Mouse (Mus musculus): Measurements from ENCODE around the gene Apln. TPM values are rescaled to one million over a fixed set of nuclear protein-coding genes. Genes with fewer than 3 reads are reported as not detected.

The Apln gene
- 8.1 and 8.7 TPM in 2 replicates for polyA plus RNA-seq (2012; rRNA removed; ENCODE audit: low replicate concordance)

GRCm38 (mm10) chrX:48034144-48035113, at the start of gene Apln:
Apln (minus strand) TSS chrX:48034853.

Other genes starting within 250 kb of the Apln start
- 0.19 and 3.3 TPM in 2 replicates for gene Smarca1, start 141.9 kb downstream of the Apln start, polyA plus RNA-seq (2012; rRNA removed; ENCODE audit: low replicate concordance)
- gene Ocrl, start 122.5 kb downstream of the Apln start, polyA plus RNA-seq (2012; rRNA removed; ENCODE audit: low replicate concordance) = 14.3 and 23.9 TPM in 2 replicates
- gene Xpnpep2, start 73.9 kb upstream of the Apln start, polyA plus RNA-seq (2012; rRNA removed; ENCODE audit: low replicate concordance) = 4.2 and 10.4 TPM in 2 replicates
- 4.9 and 8.7 TPM in 2 replicates for gene Sash3, start 111.6 kb upstream of the Apln start, polyA plus RNA-seq (2012; rRNA removed; ENCODE audit: low replicate concordance)
- gene Zdhhc9, start 174.0 kb upstream of the Apln start, polyA plus RNA-seq (2012; rRNA removed; ENCODE audit: low replicate concordance) = 25.7 and 34.7 TPM in 2 replicates
- 2.5 and 5.1 TPM in 2 replicates for gene Utp14a, start 222.0 kb upstream of the Apln start, polyA plus RNA-seq (2012; rRNA removed; ENCODE audit: low replicate concordance)

All from subcutaneous adipose tissue, adult 2 months (tissue).